Mouse (Mus musculus): Measurements from ENCODE around the gene Syk. TPM values are rescaled to one million over a fixed set of nuclear protein-coding genes. Genes with fewer than 3 reads are reported as not detected.

Syk gene
- polyA plus RNA-seq, 1 experiment from 2014 or later, result 9.6 TPM

DNA sequence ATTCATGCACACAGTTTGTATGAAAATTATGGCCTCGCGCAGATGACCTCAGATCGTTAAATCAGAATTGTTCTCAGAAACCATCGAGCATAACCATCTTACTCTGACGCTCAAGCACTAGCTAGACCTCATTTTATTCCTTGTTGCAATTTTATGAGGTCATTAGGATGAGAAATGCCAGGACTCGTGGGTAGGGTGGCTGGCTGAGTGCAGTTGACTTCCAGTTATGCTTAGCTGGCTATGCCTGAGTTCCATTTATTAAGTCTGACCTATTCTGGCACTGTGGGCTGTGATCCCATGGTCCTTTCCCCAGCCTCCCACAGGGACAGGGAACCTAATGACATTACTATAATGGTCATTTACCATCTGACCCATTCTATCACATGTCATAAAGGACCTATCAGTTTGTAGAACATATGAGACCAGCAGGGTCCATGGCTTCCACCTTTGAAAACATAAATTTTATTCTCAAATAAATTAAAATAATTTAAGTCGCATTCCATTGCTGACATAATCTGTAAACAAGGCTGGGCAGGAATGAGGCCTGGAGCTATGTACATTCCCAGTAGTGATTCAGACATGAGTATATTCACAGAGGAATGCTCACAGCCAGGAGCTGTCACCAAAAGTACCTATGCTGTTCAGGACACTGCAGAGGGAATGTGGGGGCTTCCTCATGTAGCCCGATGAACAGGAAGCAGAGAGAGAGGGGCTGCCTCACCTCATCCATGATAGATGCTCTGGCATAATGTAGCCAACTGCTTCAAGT, 92.7 kb downstream of the Syk start:
- 81% methylated on average over 8 of the region's 8 CpGs for WGBS
- no peak overlapping the region for H3K27ac ChIP-seq (replicated peaks in 1 of 2; ENCODE audit: control insufficient read depth in 1 of 2, insufficient read depth in 1 of 2, low read depth in 2 of 2, low read length in 2 of 2)
- H3K4me2 ChIP-seq (ENCODE audit: low read length), result no peak overlapping the region

DNA sequence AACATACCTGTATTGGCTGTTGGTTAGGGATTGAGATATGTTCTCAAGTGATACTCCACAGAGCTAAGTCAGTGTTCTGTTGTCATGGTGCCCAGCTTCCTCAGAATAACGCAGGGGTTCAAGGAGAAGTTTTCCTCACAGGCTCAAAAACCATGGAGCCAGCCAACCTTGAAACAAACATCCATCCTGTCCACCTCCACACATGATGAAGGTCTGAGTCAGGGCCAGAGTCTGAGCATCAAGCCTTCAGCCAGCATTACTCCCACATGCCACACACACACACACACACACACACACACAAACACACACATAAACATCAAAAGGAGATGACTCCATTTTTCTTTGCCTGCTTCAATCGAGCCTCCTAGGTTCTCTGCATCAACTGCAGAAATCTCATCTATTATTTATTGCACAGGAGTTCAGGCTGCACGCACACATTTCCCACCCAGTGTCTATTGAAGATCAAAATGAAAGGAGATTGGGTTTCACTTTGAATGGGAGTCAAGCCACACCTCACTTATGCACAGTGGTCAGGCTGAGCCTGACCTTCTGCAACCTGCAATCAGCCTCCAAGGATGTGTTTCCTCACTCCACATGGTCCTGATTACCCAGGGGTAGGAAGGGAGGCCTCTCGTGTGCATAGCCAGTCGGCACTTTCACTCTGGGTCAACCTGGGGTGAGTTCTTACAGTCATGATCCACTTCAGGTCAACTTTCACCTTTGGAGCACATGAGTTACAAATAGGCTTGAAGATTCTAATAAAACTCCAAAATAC, 93.9 kb downstream of the Syk start:
- no peak for ATAC-seq (ENCODE audit: insufficient number of reproducible peaks, insufficient read depth, low FRiP score, low read depth)
- Histone ChIP-seq H3K4me3 (ENCODE audit: control insufficient read depth in 1 of 2, insufficient read depth in 1 of 2, low read depth in 1 of 2, low read length in 2 of 2) (no peak overlapping the region), H3K27me3 (ENCODE audit: control insufficient read depth, insufficient read depth, low read length) (no peaks in the 10 kb centered on the region), H3K4me1 (ENCODE audit: control insufficient read depth in 2 of 2, insufficient read depth in 2 of 2, low read length in 2 of 2) (no peaks in the 10 kb centered on the region), H3K27ac (replicated peaks in 1 of 2; ENCODE audit: control insufficient read depth in 1 of 2, insufficient read depth in 1 of 2, low read depth in 2 of 2, low read length in 2 of 2) (no peak overlapping the region), H3K36me3 (ENCODE audit: control insufficient read depth, insufficient read depth, low read length) (no peaks in the 10 kb centered on the region), H3K9ac (ENCODE audit: low read length) (no peak overlapping the region), H3K9me3 (ENCODE audit: control insufficient read depth, low read length) (peaks cover 3% of the 10 kb centered on the region; the same call in 1 of the 2 replicates), H3K4me2 (ENCODE audit: low read length) (no peak overlapping the region)
- 82% methylated on average over 5 of the region's 5 CpGs for WGBS

More for the DNA sequence above, 92.7 kb downstream of the Syk start:
- Histone ChIP-seq H3K4me3 (ENCODE audit: control insufficient read depth in 1 of 2, insufficient read depth in 1 of 2, low read depth in 1 of 2, low read length in 2 of 2) (no peak overlapping the region), H3K36me3 (ENCODE audit: control insufficient read depth, insufficient read depth, low read length) (no peaks in the 10 kb centered on the region), H3K9ac (ENCODE audit: low read length) (no peak overlapping the region), H3K4me1 (ENCODE audit: control insufficient read depth in 2 of 2, insufficient read depth in 2 of 2, low read length in 2 of 2) (no peaks in the 10 kb centered on the region), H3K27me3 (ENCODE audit: control insufficient read depth, insufficient read depth, low read length) (no peaks in the 10 kb centered on the region), H3K9me3 (ENCODE audit: control insufficient read depth, low read length) (peaks cover 3% of the 10 kb centered on the region; the same call in 1 of the 2 replicates)
- no peak for ATAC-seq (ENCODE audit: insufficient number of reproducible peaks, insufficient read depth, low FRiP score, low read depth)

DNA sequence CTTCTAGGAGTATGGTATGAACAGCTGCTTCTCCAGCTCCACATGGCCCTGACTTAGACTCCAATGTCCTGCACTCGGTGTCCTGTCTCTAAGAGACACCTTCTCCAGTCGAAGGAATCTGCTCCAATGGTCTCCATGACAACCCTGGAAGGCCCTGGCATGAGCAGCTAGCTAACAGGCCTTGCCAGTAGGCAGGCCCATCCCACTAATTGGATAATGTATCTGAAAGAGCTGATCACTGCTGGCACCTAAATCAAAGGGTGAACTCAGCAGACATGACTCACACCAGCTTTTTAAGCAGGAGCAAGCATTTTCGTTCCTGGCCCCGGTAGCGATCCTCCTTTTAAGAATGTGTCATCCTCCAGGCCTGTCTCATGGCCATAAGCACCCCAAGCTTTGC, 96.9 kb downstream of the Syk start:
- ATAC-seq (ENCODE audit: insufficient number of reproducible peaks, insufficient read depth, low FRiP score, low read depth), result no peak
- Histone ChIP-seq H3K9me3 (ENCODE audit: control insufficient read depth, low read length) (no peaks in the 10 kb centered on the region), H3K9ac (ENCODE audit: low read length) (no peak overlapping the region), H3K36me3 (ENCODE audit: control insufficient read depth, insufficient read depth, low read length) (no peaks in the 10 kb centered on the region), H3K4me2 (ENCODE audit: low read length) (no peak overlapping the region), H3K27ac (replicated peaks in 1 of 2; ENCODE audit: control insufficient read depth in 1 of 2, insufficient read depth in 1 of 2, low read depth in 2 of 2, low read length in 2 of 2) (no peak overlapping the region), H3K27me3 (ENCODE audit: control insufficient read depth, insufficient read depth, low read length) (no peaks in the 10 kb centered on the region), H3K4me1 (ENCODE audit: control insufficient read depth in 2 of 2, insufficient read depth in 2 of 2, low read length in 2 of 2) (no peaks in the 10 kb centered on the region), H3K4me3 (ENCODE audit: control insufficient read depth in 1 of 2, insufficient read depth in 1 of 2, low read depth in 1 of 2, low read length in 2 of 2) (no peak overlapping the region)
- WGBS, result 67% methylated on average over 5 of the region's 5 CpGs

DNA sequence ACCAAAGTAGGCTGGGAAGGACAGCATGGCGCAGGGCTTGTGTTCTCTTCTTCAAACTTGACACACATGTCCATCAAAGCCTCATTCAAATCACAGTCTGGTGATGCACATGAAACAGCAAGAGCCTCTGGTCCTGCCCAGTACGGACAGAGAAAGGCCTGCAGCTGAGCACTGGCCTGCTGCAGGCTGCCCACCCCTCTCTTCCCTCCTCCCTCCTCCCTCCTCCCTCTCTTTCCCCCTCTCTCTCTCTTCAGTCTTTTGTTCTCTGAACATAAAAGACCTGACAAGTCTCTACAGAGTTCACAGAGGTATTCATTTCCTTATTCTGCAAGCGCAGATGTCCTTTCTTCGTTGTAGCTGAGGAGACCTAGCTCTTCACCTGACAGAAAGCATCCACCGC, 99.1 kb downstream of the Syk start:
- Histone ChIP-seq H3K4me2 (ENCODE audit: low read length) (no peak overlapping the region), H3K4me1 (ENCODE audit: control insufficient read depth in 2 of 2, insufficient read depth in 2 of 2, low read length in 2 of 2) (no peaks in the 10 kb centered on the region), H3K9ac (ENCODE audit: low read length) (no peak overlapping the region), H3K27me3 (ENCODE audit: control insufficient read depth, insufficient read depth, low read length) (no peaks in the 10 kb centered on the region), H3K36me3 (ENCODE audit: control insufficient read depth, insufficient read depth, low read length) (no peaks in the 10 kb centered on the region), H3K4me3 (ENCODE audit: control insufficient read depth in 1 of 2, insufficient read depth in 1 of 2, low read depth in 1 of 2, low read length in 2 of 2) (no peak overlapping the region), H3K9me3 (ENCODE audit: control insufficient read depth, low read length) (no peaks in the 10 kb centered on the region), H3K27ac (replicated peaks in 1 of 2; ENCODE audit: control insufficient read depth in 1 of 2, insufficient read depth in 1 of 2, low read depth in 2 of 2, low read length in 2 of 2) (no peak overlapping the region)
- 84% methylated on average over 5 of the region's 5 CpGs for WGBS
- no peak for ATAC-seq (ENCODE audit: insufficient number of reproducible peaks, insufficient read depth, low FRiP score, low read depth)

DNA sequence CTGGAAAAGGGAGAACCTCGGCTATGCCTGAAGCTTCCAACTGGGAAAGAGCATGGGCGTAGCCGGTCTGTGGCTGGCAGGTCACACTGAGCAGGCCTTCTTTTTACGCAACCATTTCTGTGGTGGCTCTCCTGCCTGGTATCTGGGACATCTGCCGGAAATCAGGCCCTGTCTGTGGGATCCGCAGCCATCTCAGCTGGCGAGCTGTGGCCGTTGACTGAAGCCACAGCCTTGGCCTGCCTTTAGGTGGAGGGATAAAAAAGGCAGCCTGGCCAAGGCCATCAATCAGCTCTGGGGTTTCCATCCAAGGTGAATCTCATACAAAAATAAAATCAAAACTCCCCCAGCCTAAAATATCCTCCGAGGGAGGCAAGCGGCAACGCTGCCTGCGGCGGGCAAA, 107.5 kb downstream of the Syk start:
- no peak overlapping the region for H3K4me3 ChIP-seq (ENCODE audit: control insufficient read depth in 1 of 2, insufficient read depth in 1 of 2, low read depth in 1 of 2, low read length in 2 of 2)
- no peak for ATAC-seq (ENCODE audit: insufficient number of reproducible peaks, insufficient read depth, low FRiP score, low read depth)
- H3K9me3 ChIP-seq (ENCODE audit: control insufficient read depth, low read length), result no peaks in the 10 kb centered on the region
- no peaks in the 10 kb centered on the region for H3K27me3 ChIP-seq (ENCODE audit: control insufficient read depth, insufficient read depth, low read length)
- H3K36me3 ChIP-seq (ENCODE audit: control insufficient read depth, insufficient read depth, low read length), result no peaks in the 10 kb centered on the region
- no peak overlapping the region for H3K9ac ChIP-seq (ENCODE audit: low read length)
- no peaks in the 10 kb centered on the region for H3K4me1 ChIP-seq (ENCODE audit: control insufficient read depth in 2 of 2, insufficient read depth in 2 of 2, low read length in 2 of 2)
- WGBS, result 83% methylated on average over 13 of the region's 13 CpGs
- no peak overlapping the region for H3K27ac ChIP-seq (replicated peaks in 1 of 2; ENCODE audit: control insufficient read depth in 1 of 2, insufficient read depth in 1 of 2, low read depth in 2 of 2, low read length in 2 of 2)
- H3K4me2 ChIP-seq (ENCODE audit: low read length), result no peak overlapping the region

DNA sequence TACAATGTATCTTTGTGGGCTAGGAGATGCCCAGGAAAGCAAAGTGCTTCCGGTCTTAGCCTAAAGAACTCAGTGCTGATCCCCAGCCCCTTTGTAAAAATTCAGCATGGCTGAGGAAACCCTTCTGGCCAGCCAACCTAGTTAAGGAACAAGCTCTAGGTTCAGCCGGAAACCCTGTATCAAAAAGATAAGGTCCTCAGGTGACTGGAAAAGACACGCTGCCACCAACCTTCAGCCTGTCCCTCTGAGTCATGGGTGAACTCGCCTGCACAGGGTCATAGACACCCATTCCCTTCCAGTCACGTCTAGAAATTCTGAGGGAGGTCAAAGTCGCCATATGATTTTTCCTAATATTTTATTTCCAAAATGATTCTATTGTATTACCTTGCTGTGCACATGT, 109.3 kb downstream of the Syk start:
- no peaks in the 10 kb centered on the region for H3K9me3 ChIP-seq (ENCODE audit: control insufficient read depth, low read length)
- no peak for ATAC-seq (ENCODE audit: insufficient number of reproducible peaks, insufficient read depth, low FRiP score, low read depth)
- no peaks in the 10 kb centered on the region for H3K36me3 ChIP-seq (ENCODE audit: control insufficient read depth, insufficient read depth, low read length)
- no peak overlapping the region for H3K9ac ChIP-seq (ENCODE audit: low read length)
- H3K27ac ChIP-seq (replicated peaks in 1 of 2; ENCODE audit: control insufficient read depth in 1 of 2, insufficient read depth in 1 of 2, low read depth in 2 of 2, low read length in 2 of 2), result no peak overlapping the region
- H3K4me2 ChIP-seq (ENCODE audit: low read length), result no peak overlapping the region
- WGBS, result 59% methylated on average over 6 of the region's 6 CpGs
- H3K4me3 ChIP-seq (ENCODE audit: control insufficient read depth in 1 of 2, insufficient read depth in 1 of 2, low read depth in 1 of 2, low read length in 2 of 2), result no peak overlapping the region
- no peaks in the 10 kb centered on the region for H3K27me3 ChIP-seq (ENCODE audit: control insufficient read depth, insufficient read depth, low read length)
- no peaks in the 10 kb centered on the region for H3K4me1 ChIP-seq (ENCODE audit: control insufficient read depth in 2 of 2, insufficient read depth in 2 of 2, low read length in 2 of 2)

DNA sequence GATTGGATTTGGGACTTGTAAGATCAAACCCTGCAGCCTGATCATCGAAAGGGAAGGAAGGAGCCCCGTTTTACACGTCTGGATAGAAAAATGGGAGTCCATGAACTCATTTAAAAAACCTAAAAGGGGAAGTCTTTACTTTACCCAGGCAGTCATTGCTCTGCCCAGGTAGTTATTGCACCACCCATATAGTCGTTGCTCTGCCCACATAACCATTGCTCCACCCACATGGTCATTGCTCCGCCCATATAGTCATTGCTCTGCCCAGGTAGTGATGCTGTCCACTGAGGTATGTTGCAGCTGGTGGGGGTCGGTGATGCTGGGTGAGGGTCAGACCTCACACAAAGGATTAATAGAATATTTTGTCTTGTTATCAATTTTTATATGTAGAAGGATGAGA, 111.9 kb downstream of the Syk start:
- WGBS, result 79% methylated on average over 6 of the region's 6 CpGs
- no peak overlapping the region for H3K27ac ChIP-seq (replicated peaks in 1 of 2; ENCODE audit: control insufficient read depth in 1 of 2, insufficient read depth in 1 of 2, low read depth in 2 of 2, low read length in 2 of 2)
- no peak for ATAC-seq (ENCODE audit: insufficient number of reproducible peaks, insufficient read depth, low FRiP score, low read depth)
- no peaks in the 10 kb centered on the region for H3K27me3 ChIP-seq (ENCODE audit: control insufficient read depth, insufficient read depth, low read length)
- no peaks in the 10 kb centered on the region for H3K4me1 ChIP-seq (ENCODE audit: control insufficient read depth in 2 of 2, insufficient read depth in 2 of 2, low read length in 2 of 2)
- no peaks in the 10 kb centered on the region for H3K36me3 ChIP-seq (ENCODE audit: control insufficient read depth, insufficient read depth, low read length)
- no peak overlapping the region for H3K9ac ChIP-seq (ENCODE audit: low read length)
- no peak overlapping the region for H3K4me2 ChIP-seq (ENCODE audit: low read length)
- H3K9me3 ChIP-seq (ENCODE audit: control insufficient read depth, low read length), result no peaks in the 10 kb centered on the region
- H3K4me3 ChIP-seq (ENCODE audit: control insufficient read depth in 1 of 2, insufficient read depth in 1 of 2, low read depth in 1 of 2, low read length in 2 of 2), result no peak overlapping the region

Measured in heart, embryonic 14.5 days (tissue).